Mouse (Mus musculus): Measurements from ENCODE around the gene Shisa5. TPM values are rescaled to one million over a fixed set of nuclear protein-coding genes. Genes with fewer than 3 reads are reported as not detected.

Gene Shisa5
- polyA plus RNA-seq, 1 experiment: not detected

GRCm38 (mm10) chr9:109068095-109068735 lies 29.9 kb downstream of the Shisa5 start:
- TF ChIP-seq CTCF (IDR thresholded peaks at IDR 0.05; ENCODE audit: insufficient read depth, low read depth, low read length) (no peak), POLR2A (IDR thresholded peaks at IDR 0.05; ENCODE audit: insufficient read depth, low read depth, low read length) (no peak)
- WGBS: 91% methylated on average over 3 of the region's 3 CpGs
- H3K27ac ChIP-seq (ENCODE audit: insufficient read depth, low read depth, low read length): no peak overlapping the region

GRCm38 (mm10) chr9:109073661-109074573 lies 35.6 kb downstream of the Shisa5 start, which contains the start of gene Atrip:
TSS of gene Atrip (minus strand) at chr9:109074124.
- under 1% methylated on average over 57 of the region's 57 CpGs for WGBS
- peak within 1 kb of the TSS; percentile 49; the same call in 1 of the 2 replicates for H3K27ac ChIP-seq (ENCODE audit: insufficient read depth, low read depth, low read length)
- TF ChIP-seq CTCF (IDR thresholded peaks at IDR 0.05; ENCODE audit: insufficient read depth, low read depth, low read length): no peak
- peak; percentile 91 for TF ChIP-seq POLR2A (IDR thresholded peaks at IDR 0.05; ENCODE audit: insufficient read depth, low read depth, low read length)
- H3K4me1 ChIP-seq (ENCODE audit: control insufficient read depth, insufficient read depth, low read length): peaks cover 8% of the 10 kb centered on the region
- H3K4me3 ChIP-seq (ENCODE audit: insufficient read depth, low read depth, low read length): peak within 1 kb of the TSS; percentile 80

More at GRCm38 (mm10) chr9:109068095-109068735, 29.9 kb downstream of the Shisa5 start:
- Histone ChIP-seq H3K4me3 (ENCODE audit: insufficient read depth, low read depth, low read length) (no peak overlapping the region), H3K4me1 (ENCODE audit: control insufficient read depth, insufficient read depth, low read length) (peaks cover 2% of the 10 kb centered on the region)

GRCm38 (mm10) chr9:109080516-109080915 lies 42.2 kb downstream of the Shisa5 start:
- no peak overlapping the region for H3K4me3 ChIP-seq (ENCODE audit: insufficient read depth, low read depth, low read length)
- H3K27ac ChIP-seq (ENCODE audit: insufficient read depth, low read depth, low read length): no peak overlapping the region
- H3K4me1 ChIP-seq (ENCODE audit: control insufficient read depth, insufficient read depth, low read length): peaks cover 3% of the 10 kb centered on the region
- TF ChIP-seq CTCF (IDR thresholded peaks at IDR 0.05; ENCODE audit: insufficient read depth, low read depth, low read length) (no peak), POLR2A (IDR thresholded peaks at IDR 0.05; ENCODE audit: insufficient read depth, low read depth, low read length) (no peak)
- 73% methylated on average over 3 of the region's 3 CpGs for WGBS

- H3K27ac ChIP-seq (ENCODE audit: insufficient read depth, low read depth, low read length): peak overlapping the region; percentile 27; the same call in 1 of the 2 replicates
- TF ChIP-seq POLR2A (IDR thresholded peaks at IDR 0.05; ENCODE audit: insufficient read depth, low read depth, low read length) (no peak), CTCF (IDR thresholded peaks at IDR 0.05; ENCODE audit: insufficient read depth, low read depth, low read length) (no peak)
- H3K4me3 ChIP-seq (ENCODE audit: insufficient read depth, low read depth, low read length): peak overlapping the region; percentile 90
- WGBS: 5% methylated on average over 11 of the region's 11 CpGs
- peaks cover 3% of the 10 kb centered on the region for H3K4me1 ChIP-seq (ENCODE audit: control insufficient read depth, insufficient read depth, low read length)
These were observed 43.4 kb downstream of the Shisa5 start for GRCm38 (mm10) chr9:109081749-109082123.

GRCm38 (mm10) chr9:109082124-109082800 lies 43.9 kb downstream of the Shisa5 start, which contains the start of the genes Ccdc51 and Tma7:
TSS of gene Ccdc51 (plus strand) at chr9:109082493.
TSS of gene Tma7 (minus strand) at chr9:109082587.
- peak; percentile 39 for TF ChIP-seq POLR2A (IDR thresholded peaks at IDR 0.05; ENCODE audit: insufficient read depth, low read depth, low read length)
- no peak for TF ChIP-seq CTCF (IDR thresholded peaks at IDR 0.05; ENCODE audit: insufficient read depth, low read depth, low read length)

GRCm38 (mm10) chr9:109084922-109085321 lies 46.6 kb downstream of the Shisa5 start:
- Histone ChIP-seq H3K27ac (ENCODE audit: insufficient read depth, low read depth, low read length) (no peak overlapping the region), H3K4me1 (ENCODE audit: control insufficient read depth, insufficient read depth, low read length) (peaks cover 3% of the 10 kb centered on the region), H3K4me3 (ENCODE audit: insufficient read depth, low read depth, low read length) (no peak overlapping the region)
- 7% methylated on average over 2 of the region's 2 CpGs for WGBS
- no peak for TF ChIP-seq CTCF (IDR thresholded peaks at IDR 0.05; ENCODE audit: insufficient read depth, low read depth, low read length)
- TF ChIP-seq POLR2A (IDR thresholded peaks at IDR 0.05; ENCODE audit: insufficient read depth, low read depth, low read length): no peak

More at GRCm38 (mm10) chr9:109082124-109082800, 43.9 kb downstream of the Shisa5 start, which contains the start of the genes Ccdc51 and Tma7:
- Histone ChIP-seq H3K27ac (ENCODE audit: insufficient read depth, low read depth, low read length) (peak within 1 kb of the TSS; percentile 38), H3K4me1 (ENCODE audit: control insufficient read depth, insufficient read depth, low read length) (peaks cover 3% of the 10 kb centered on the region), H3K4me3 (ENCODE audit: insufficient read depth, low read depth, low read length) (peak within 1 kb of the TSS; percentile 90)
- WGBS: under 1% methylated on average over 37 of the region's 37 CpGs

GRCm38 (mm10) chr9:109087987-109088386 lies 49.6 kb downstream of the Shisa5 start:
- Histone ChIP-seq H3K4me3 (ENCODE audit: insufficient read depth, low read depth, low read length) (no peak overlapping the region), H3K4me1 (ENCODE audit: control insufficient read depth, insufficient read depth, low read length) (peaks cover 2% of the 10 kb centered on the region), H3K27ac (ENCODE audit: insufficient read depth, low read depth, low read length) (no peak overlapping the region)
- 5% methylated on average over 5 of the region's 5 CpGs for WGBS
- no peak for TF ChIP-seq CTCF (IDR thresholded peaks at IDR 0.05; ENCODE audit: insufficient read depth, low read depth, low read length)
- no peak for TF ChIP-seq POLR2A (IDR thresholded peaks at IDR 0.05; ENCODE audit: insufficient read depth, low read depth, low read length)

GRCm38 (mm10) chr9:109090446-109090845 lies 52.1 kb downstream of the Shisa5 start:
- Histone ChIP-seq H3K4me1 (ENCODE audit: control insufficient read depth, insufficient read depth, low read length) (peaks cover 11% of the 10 kb centered on the region), H3K4me3 (ENCODE audit: insufficient read depth, low read depth, low read length) (no peak overlapping the region), H3K27ac (ENCODE audit: insufficient read depth, low read depth, low read length) (no peak overlapping the region)
- TF ChIP-seq POLR2A (IDR thresholded peaks at IDR 0.05; ENCODE audit: insufficient read depth, low read depth, low read length) (no peak), CTCF (IDR thresholded peaks at IDR 0.05; ENCODE audit: insufficient read depth, low read depth, low read length) (no peak)
- 35% methylated on average over 15 of the region's 15 CpGs for WGBS

Measured in olfactory bulb, adult 2 months (tissue).